12 mouse cellular contexts compared by ENCODE assay signal in the genomic region with DNA sequence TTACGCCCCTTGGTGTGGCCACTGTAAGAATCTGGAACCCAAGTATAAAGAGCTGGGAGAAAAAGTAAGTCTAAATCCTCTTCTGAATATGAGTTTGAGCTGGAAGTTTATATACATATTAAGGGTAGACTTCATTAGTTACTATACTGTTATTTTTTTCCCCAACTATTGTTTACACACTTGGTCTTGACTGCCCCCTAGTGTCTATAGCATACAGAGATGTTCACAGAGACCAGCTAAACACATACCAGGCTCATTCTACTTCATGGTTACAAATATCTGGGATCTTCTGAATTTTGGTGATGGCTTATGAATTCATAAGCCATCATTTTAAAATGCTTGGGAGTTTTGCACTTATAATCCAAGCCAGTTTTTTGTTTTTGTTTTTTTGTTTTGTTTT. TPM values are rescaled to one million over a fixed set of nuclear protein-coding genes. Genes with fewer than 3 reads are reported as not detected.
DNase-seq lines count a peak whose midpoint lies in the region; ATAC-seq and TF ChIP-seq lines count a peak whose summit lies in the region.
"Had no signal": no experiment of that assay in that cellular context is flagged by ENCODE, and none has a peak within 500 bp of the region (broad histone marks: within the 10 kb centered on the region; RNA-seq: fewer than 3 reads in every experiment).

No protein-coding gene starts in this region.

- WGBS in forebrain, postnatal 0 days, result 98% methylated on average over 1 of the region's 1 CpGs
- 95% methylated on average over 1 of the region's 1 CpGs for WGBS in forebrain, embryonic 10.5 days
- 93% methylated on average over 1 of the region's 1 CpGs for WGBS in midbrain, embryonic 14.5 days
- WGBS in midbrain, embryonic 15.5 days, result 98% methylated on average over 1 of the region's 1 CpGs
- WGBS in stomach, postnatal 0 days, result 100% methylated on average over 1 of the region's 1 CpGs
- 100% methylated on average over 1 of the region's 1 CpGs for WGBS in limb, embryonic 10.5 days

- no peaks in the 10 kb centered on the region for H3K27me3 ChIP-seq in forebrain, postnatal 0 days (ENCODE audit: insufficient read depth, low read length)
- no peaks in the 10 kb centered on the region for H3K27me3 ChIP-seq in forebrain, embryonic 10.5 days (ENCODE audit: poor library complexity, severe bottlenecking)
- H3K27me3 ChIP-seq in midbrain, embryonic 14.5 days (ENCODE audit: control insufficient read depth, insufficient read depth, low read length), result no peaks in the 10 kb centered on the region
- H3K27me3 ChIP-seq in midbrain, embryonic 15.5 days (replicated peaks), result no peaks in the 10 kb centered on the region
- H3K27me3 ChIP-seq in stomach, postnatal 0 days (ENCODE audit: control insufficient read depth, insufficient read depth, low read length), result no peaks in the 10 kb centered on the region
- H3K27me3 ChIP-seq in limb, embryonic 10.5 days (ENCODE audit: low read depth, poor library complexity, severe bottlenecking), result no peaks in the 10 kb centered on the region
- H3K27me3 ChIP-seq: limb, embryonic 15.5 days had no signal

- H3K36me3 ChIP-seq in forebrain, postnatal 0 days (ENCODE audit: insufficient read depth), result peaks cover 89% of the 10 kb centered on the region
- peaks cover 99% of the 10 kb centered on the region for H3K36me3 ChIP-seq in forebrain, embryonic 10.5 days (replicated peaks)
- peaks cover 97% of the 10 kb centered on the region for H3K36me3 ChIP-seq in midbrain, embryonic 14.5 days (ENCODE audit: control insufficient read depth, insufficient read depth, low read length)
- H3K36me3 ChIP-seq in midbrain, embryonic 15.5 days (replicated peaks), result peaks cover 69% of the 10 kb centered on the region
- H3K36me3 ChIP-seq in stomach, postnatal 0 days (ENCODE audit: control insufficient read depth, insufficient read depth, low read length), result peaks cover 41% of the 10 kb centered on the region
- peaks cover 98% of the 10 kb centered on the region for H3K36me3 ChIP-seq in limb, embryonic 10.5 days

- no peak overlapping the region for H3K27ac ChIP-seq in forebrain, postnatal 0 days (ENCODE audit: low read depth, low read length)
- H3K27ac ChIP-seq in forebrain, embryonic 10.5 days, result no peak overlapping the region
- H3K27ac ChIP-seq in midbrain, embryonic 14.5 days (replicated peaks; ENCODE audit: low read depth, low read length), result no peak overlapping the region
- no peak overlapping the region for H3K27ac ChIP-seq in midbrain, embryonic 15.5 days
- H3K27ac ChIP-seq in stomach, postnatal 0 days (replicated peaks), result no peak overlapping the region
- H3K27ac ChIP-seq in limb, embryonic 10.5 days, result no peak overlapping the region
- H3K27ac ChIP-seq: limb, embryonic 15.5 days had no signal

- H3K9me3 ChIP-seq in forebrain, postnatal 0 days (ENCODE audit: low read length), result no peaks in the 10 kb centered on the region
- no peaks in the 10 kb centered on the region for H3K9me3 ChIP-seq in forebrain, embryonic 10.5 days
- H3K9me3 ChIP-seq in midbrain, embryonic 14.5 days (ENCODE audit: control insufficient read depth, low read length), result no peaks in the 10 kb centered on the region
- no peaks in the 10 kb centered on the region for H3K9me3 ChIP-seq in midbrain, embryonic 15.5 days
- no peaks in the 10 kb centered on the region for H3K9me3 ChIP-seq in stomach, postnatal 0 days (ENCODE audit: control insufficient read depth, low read length)
- no peaks in the 10 kb centered on the region for H3K9me3 ChIP-seq in limb, embryonic 10.5 days (replicated peaks)
- H3K9me3 ChIP-seq: limb, embryonic 15.5 days had no signal

- H3K9ac ChIP-seq in forebrain, postnatal 0 days, result no peak overlapping the region
- no peak overlapping the region for H3K9ac ChIP-seq in midbrain, embryonic 14.5 days (replicated peaks; ENCODE audit: low read length)
- H3K9ac ChIP-seq in midbrain, embryonic 15.5 days, result no peak overlapping the region
- H3K9ac ChIP-seq in stomach, postnatal 0 days (ENCODE audit: low read length), result no peak overlapping the region
- H3K9ac ChIP-seq: limb, embryonic 15.5 days had no signal

- peak; percentile 61 for TF ChIP-seq CTCF in forebrain, postnatal 0 days (IDR thresholded peaks at IDR 0.05; ENCODE audit: low read depth)
- TF ChIP-seq CTCF in stomach, postnatal 0 days (IDR thresholded peaks at IDR 0.05; ENCODE audit: low read depth), result peak; percentile 70

- H3K4me3 ChIP-seq in forebrain, postnatal 0 days (ENCODE audit: low read depth, low read length), result no peak overlapping the region
- H3K4me3 ChIP-seq in forebrain, embryonic 10.5 days, result no peak overlapping the region
- no peak overlapping the region for H3K4me3 ChIP-seq in midbrain, embryonic 14.5 days (replicated peaks; ENCODE audit: low read depth, low read length)
- no peak overlapping the region for H3K4me3 ChIP-seq in midbrain, embryonic 15.5 days
- no peak overlapping the region for H3K4me3 ChIP-seq in stomach, postnatal 0 days (ENCODE audit: low read depth, low read length)
- H3K4me3 ChIP-seq in limb, embryonic 10.5 days, result no peak overlapping the region
- H3K4me3 ChIP-seq: erythroblast, embryonic 14.5 days; limb, embryonic 15.5 days had no signal

- ATAC-seq in forebrain, postnatal 0 days, result no peak
- no peak for ATAC-seq in midbrain, embryonic 14.5 days (ENCODE audit: low FRiP score, low TSS enrichment)
- ATAC-seq in midbrain, embryonic 15.5 days (replicated peaks), result no peak
- ATAC-seq in stomach, postnatal 0 days (ENCODE audit: low FRiP score, low TSS enrichment), result no peak

- no peak overlapping the region for H3K4me2 ChIP-seq in forebrain, postnatal 0 days (ENCODE audit: low read depth)
- no peak overlapping the region for H3K4me2 ChIP-seq in midbrain, embryonic 14.5 days (ENCODE audit: low read length)
- no peak overlapping the region for H3K4me2 ChIP-seq in midbrain, embryonic 15.5 days
- H3K4me2 ChIP-seq in stomach, postnatal 0 days (replicated peaks; ENCODE audit: low read depth), result no peak overlapping the region
- H3K4me2 ChIP-seq: limb, embryonic 15.5 days had no signal

- DNase-seq in forebrain, postnatal 0 days, result no peak
- DNase-seq in forebrain, embryonic 10.5 days (ENCODE audit: extremely low spot score, low spot score), result no peak
- DNase-seq in midbrain, embryonic 14.5 days, result peak; percentile 70
- peak; percentile 58 for DNase-seq in embryo, embryonic 10.5 days (ENCODE audit: low spot score)
- no peak for DNase-seq in stomach, postnatal 0 days (ENCODE audit: low spot score)
- DNase-seq in cerebellum, postnatal 14 days, result no peak
- DNase-seq in limb, embryonic 10.5 days (ENCODE audit: low spot score), result no peak
- DNase-seq: heart, adult 18-20 months; kidney, adult 11 months had no signal

- no peaks in the 10 kb centered on the region for H3K4me1 ChIP-seq in forebrain, postnatal 0 days (ENCODE audit: insufficient read depth)
- no peaks in the 10 kb centered on the region for H3K4me1 ChIP-seq in forebrain, embryonic 10.5 days
- H3K4me1 ChIP-seq in midbrain, embryonic 14.5 days (ENCODE audit: control insufficient read depth, insufficient read depth, low read length), result no peaks in the 10 kb centered on the region
- H3K4me1 ChIP-seq in midbrain, embryonic 15.5 days, result no peaks in the 10 kb centered on the region
- H3K4me1 ChIP-seq in stomach, postnatal 0 days (replicated peaks; ENCODE audit: control insufficient read depth, insufficient read depth), result no peaks in the 10 kb centered on the region
- no peaks in the 10 kb centered on the region for H3K4me1 ChIP-seq in limb, embryonic 10.5 days
- H3K4me1 ChIP-seq: limb, embryonic 15.5 days had no signal

- TF ChIP-seq EP300 in stomach, postnatal 0 days (optimal IDR thresholded peaks at IDR 0.05), result no peak

RNA-seq across cellular contexts. Expression of a gene that starts 9.2 kb away (rescaled TPM):
- 0.23 TPM in 1 of 2 replicates, not detected in the other for total RNA-seq in forebrain, postnatal 0 days (2014; rRNA removed)
- 1.2 and 1.4 TPM in 2 replicates for polyA plus RNA-seq in forebrain, postnatal 0 days (2015; fragmentation: Nextera tagmentation; extraction: Ambion mirVana)
- 4.3 and 5.0 TPM in 2 replicates for polyA plus RNA-seq in forebrain, embryonic 10.5 days (2016; fragmentation: Nextera tagmentation; extraction: Ambion mirVana)
- 1.4 and 2.0 TPM in 2 replicates for polyA plus RNA-seq in midbrain, embryonic 14.5 days (2014; fragmentation: Nextera tagmentation; extraction: Ambion mirVana)
- 2.2 and 3.0 TPM in 2 replicates for polyA plus RNA-seq in midbrain, embryonic 15.5 days (2015; fragmentation: Nextera tagmentation; extraction: Ambion mirVana)
- polyA plus RNA-seq in stomach, postnatal 0 days (2015; fragmentation: Nextera tagmentation; extraction: Ambion mirVana), result 4.9 and 5.4 TPM in 2 replicates
- 6.4 and 8.1 TPM in 2 replicates for polyA plus RNA-seq in limb, embryonic 10.5 days (2016; fragmentation: Nextera tagmentation; extraction: Ambion mirVana)
- polyA plus RNA-seq: erythroblast, embryonic 14.5 days had no signal

RNA-seq across cellular contexts. Expression of a gene that starts 14.1 kb away (rescaled TPM):
- total RNA-seq in forebrain, postnatal 0 days (2014; rRNA removed), result 323 and 378 TPM in 2 replicates
- polyA plus RNA-seq in forebrain, postnatal 0 days (2015; fragmentation: Nextera tagmentation; extraction: Ambion mirVana), result 303 and 370 TPM in 2 replicates
- 449 TPM in 2 replicates for polyA plus RNA-seq in forebrain, embryonic 10.5 days (2016; fragmentation: Nextera tagmentation; extraction: Ambion mirVana)
- 352 and 382 TPM in 2 replicates for polyA plus RNA-seq in midbrain, embryonic 14.5 days (2014; fragmentation: Nextera tagmentation; extraction: Ambion mirVana)
- polyA plus RNA-seq in midbrain, embryonic 15.5 days (2015; fragmentation: Nextera tagmentation; extraction: Ambion mirVana), result 267 and 285 TPM in 2 replicates
- polyA plus RNA-seq in stomach, postnatal 0 days (2015; fragmentation: Nextera tagmentation; extraction: Ambion mirVana), result 416 and 486 TPM in 2 replicates
- polyA plus RNA-seq in limb, embryonic 10.5 days (2016; fragmentation: Nextera tagmentation; extraction: Ambion mirVana), result 472 and 490 TPM in 2 replicates

RNA-seq across cellular contexts. Expression of a gene that starts 18.2 kb away (rescaled TPM):
- 16.8 and 22.0 TPM in 2 replicates for total RNA-seq in forebrain, postnatal 0 days (2014; rRNA removed)
- polyA plus RNA-seq in forebrain, postnatal 0 days (2015; fragmentation: Nextera tagmentation; extraction: Ambion mirVana), result 114 and 121 TPM in 2 replicates
- polyA plus RNA-seq in forebrain, embryonic 10.5 days (2016; fragmentation: Nextera tagmentation; extraction: Ambion mirVana), result 142 and 161 TPM in 2 replicates
- polyA plus RNA-seq in midbrain, embryonic 14.5 days (2014; fragmentation: Nextera tagmentation; extraction: Ambion mirVana), result 92.4 and 102 TPM in 2 replicates
- 106 and 112 TPM in 2 replicates for polyA plus RNA-seq in midbrain, embryonic 15.5 days (2015; fragmentation: Nextera tagmentation; extraction: Ambion mirVana)
- polyA plus RNA-seq in stomach, postnatal 0 days (2015; fragmentation: Nextera tagmentation; extraction: Ambion mirVana), result 75.9 and 82.4 TPM in 2 replicates
- 172 and 201 TPM in 2 replicates for polyA plus RNA-seq in limb, embryonic 10.5 days (2016; fragmentation: Nextera tagmentation; extraction: Ambion mirVana)

RNA-seq across cellular contexts. Expression of a gene that starts 21.3 kb away (rescaled TPM):
- 4.9 and 7.2 TPM in 2 replicates for total RNA-seq in forebrain, postnatal 0 days (2014; rRNA removed)
- 2.4 and 3.3 TPM in 2 replicates for polyA plus RNA-seq in forebrain, postnatal 0 days (2015; fragmentation: Nextera tagmentation; extraction: Ambion mirVana)
- 1.5 and 2.0 TPM in 2 replicates for polyA plus RNA-seq in forebrain, embryonic 10.5 days (2016; fragmentation: Nextera tagmentation; extraction: Ambion mirVana)
- 2.9 and 4.5 TPM in 2 replicates for polyA plus RNA-seq in midbrain, embryonic 14.5 days (2014; fragmentation: Nextera tagmentation; extraction: Ambion mirVana)
- 5.9 and 7.0 TPM in 2 replicates for polyA plus RNA-seq in midbrain, embryonic 15.5 days (2015; fragmentation: Nextera tagmentation; extraction: Ambion mirVana)
- 1.0 and 1.3 TPM in 2 replicates for polyA plus RNA-seq in stomach, postnatal 0 days (2015; fragmentation: Nextera tagmentation; extraction: Ambion mirVana)
- polyA plus RNA-seq in limb, embryonic 10.5 days (2016; fragmentation: Nextera tagmentation; extraction: Ambion mirVana), result 2.3 and 2.9 TPM in 2 replicates
- polyA plus RNA-seq: erythroblast, embryonic 14.5 days had no signal

RNA-seq across cellular contexts. Expression of a gene that starts 21.3 kb away (rescaled TPM):
- total RNA-seq in forebrain, postnatal 0 days (2014; rRNA removed), result 63.4 and 69.9 TPM in 2 replicates
- 215 and 267 TPM in 2 replicates for polyA plus RNA-seq in forebrain, postnatal 0 days (2015; fragmentation: Nextera tagmentation; extraction: Ambion mirVana)
- polyA plus RNA-seq in forebrain, embryonic 10.5 days (2016; fragmentation: Nextera tagmentation; extraction: Ambion mirVana), result 578 and 630 TPM in 2 replicates
- polyA plus RNA-seq in midbrain, embryonic 14.5 days (2014; fragmentation: Nextera tagmentation; extraction: Ambion mirVana), result 238 and 249 TPM in 2 replicates
- 351 and 354 TPM in 2 replicates for polyA plus RNA-seq in midbrain, embryonic 15.5 days (2015; fragmentation: Nextera tagmentation; extraction: Ambion mirVana)
- 613 and 617 TPM in 2 replicates for polyA plus RNA-seq in stomach, postnatal 0 days (2015; fragmentation: Nextera tagmentation; extraction: Ambion mirVana)
- polyA plus RNA-seq in limb, embryonic 10.5 days (2016; fragmentation: Nextera tagmentation; extraction: Ambion mirVana), result 603 and 646 TPM in 2 replicates

Comparison
In these comparisons a context has a peak if more than half of its experiments do, and no peak if none do; other contexts are left out.
1. DNase-seq: peak in midbrain, embryonic 14.5 days (single experiment) and embryo, embryonic 10.5 days (single experiment); none in forebrain, postnatal 0 days (single experiment), forebrain, embryonic 10.5 days (single experiment), stomach, postnatal 0 days (single experiment), cerebellum, postnatal 14 days (0 of 2) and limb, embryonic 10.5 days (single experiment).